Mouse (Mus musculus) spleen, adult 18-20 months (tissue): ENCODE data around the gene Gp9.
"Not testable (repeated sequence)": the region's sequence is repeated elsewhere in the genome, so short reads cannot be mapped to it uniquely, and the experiment has no call there.

ENCODE experiments used
- DNase-seq, 2 experiments: peaks; one replicate each; pipeline ENCODE4 v3.0.0; 2022; ENCODE audit warnings: mixed read lengths in 2 of 2

Gp9 gene

GRCm38 (mm10) chr6:87750184-87750910 lies 27.5 kb upstream of the Gp9 start:
- no peak for DNase-seq

GRCm38 (mm10) chr6:87751574-87751973 lies 26.3 kb upstream of the Gp9 start:
- DNase-seq = no peak

DNA sequence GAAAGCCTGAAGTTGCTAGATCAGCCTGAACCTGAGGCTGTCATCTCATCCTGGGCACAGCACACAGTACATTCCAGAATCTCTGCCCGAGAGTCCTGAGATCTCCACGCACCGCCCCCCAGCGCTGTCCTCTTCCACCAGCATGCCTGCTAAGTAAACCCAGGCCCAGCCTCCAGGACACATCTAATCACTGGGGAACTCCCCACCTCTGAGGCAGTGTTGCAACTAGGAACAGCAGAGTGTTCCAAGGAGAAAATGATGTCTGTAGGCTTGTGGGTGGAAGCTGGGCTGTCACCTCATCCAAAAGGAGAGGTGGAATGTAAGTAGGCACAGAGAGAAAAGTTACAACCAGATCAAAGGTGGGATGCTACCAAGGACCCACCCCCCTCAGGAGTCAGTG lies 22.7 kb upstream of the Gp9 start:
- no peak for DNase-seq

DNA sequence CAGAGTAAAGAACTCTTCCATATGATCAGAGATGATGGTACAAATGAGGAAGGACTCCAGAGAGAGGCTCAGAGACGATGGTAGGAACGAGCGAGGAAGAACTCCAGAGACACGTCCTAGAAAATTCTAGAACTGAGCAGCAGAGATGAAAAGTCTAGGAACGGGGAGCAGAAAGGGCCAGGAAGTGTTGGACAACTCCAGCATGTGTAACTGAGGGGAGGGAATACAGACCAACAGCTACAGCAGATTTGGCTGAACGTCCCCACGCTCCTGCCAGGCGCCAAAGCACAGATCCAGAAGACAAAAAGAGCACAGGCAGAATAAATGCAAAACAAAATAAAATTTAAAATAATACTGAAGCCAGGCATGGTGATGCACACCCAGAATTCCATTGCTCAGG lies 21.0 kb upstream of the Gp9 start:
- no peak for DNase-seq

- DNase-seq = no peak
Measured at GRCm38 (mm10) chr6:87759404-87759803, 18.5 kb upstream of the Gp9 start.

DNA sequence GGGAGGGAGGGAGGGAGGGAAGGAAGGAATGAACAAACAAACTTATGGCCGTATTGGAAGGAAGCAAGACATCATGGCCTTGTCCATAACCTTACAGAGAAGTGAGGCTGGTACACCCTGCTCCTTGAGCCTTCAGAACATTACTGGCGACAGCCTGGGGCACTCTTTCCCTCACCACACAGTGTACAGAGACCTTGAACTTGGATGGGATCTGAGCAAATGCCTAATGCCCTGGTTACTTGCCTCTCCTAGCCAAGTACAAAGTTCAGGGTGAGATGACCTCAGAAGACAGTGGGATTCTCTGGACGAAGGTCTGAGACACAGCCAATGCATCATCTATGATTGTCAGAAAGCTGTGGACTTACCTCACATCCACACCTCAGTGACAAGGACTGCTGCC lies 18.0 kb upstream of the Gp9 start:
- DNase-seq = no peak

DNA sequence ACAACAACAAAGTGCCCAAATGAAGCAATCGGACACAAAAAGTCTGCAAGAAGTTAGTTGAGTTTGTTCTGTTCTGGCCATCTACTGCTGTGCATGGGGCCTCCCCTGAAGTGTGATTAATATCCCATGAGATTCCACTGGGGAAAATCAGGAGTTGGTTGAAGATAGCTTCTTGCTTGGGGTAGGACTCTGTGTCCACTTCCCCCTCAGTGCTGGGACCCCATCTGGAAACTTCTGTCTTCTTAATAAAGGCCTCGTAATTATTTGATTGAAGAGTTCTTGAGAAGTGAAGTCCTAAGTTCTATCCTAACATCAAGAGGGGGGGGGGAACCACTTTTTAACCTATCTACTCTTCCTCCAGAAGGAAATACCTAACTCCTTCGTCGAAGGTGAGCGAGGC lies 15.7 kb upstream of the Gp9 start:
- no peak for DNase-seq

DNA sequence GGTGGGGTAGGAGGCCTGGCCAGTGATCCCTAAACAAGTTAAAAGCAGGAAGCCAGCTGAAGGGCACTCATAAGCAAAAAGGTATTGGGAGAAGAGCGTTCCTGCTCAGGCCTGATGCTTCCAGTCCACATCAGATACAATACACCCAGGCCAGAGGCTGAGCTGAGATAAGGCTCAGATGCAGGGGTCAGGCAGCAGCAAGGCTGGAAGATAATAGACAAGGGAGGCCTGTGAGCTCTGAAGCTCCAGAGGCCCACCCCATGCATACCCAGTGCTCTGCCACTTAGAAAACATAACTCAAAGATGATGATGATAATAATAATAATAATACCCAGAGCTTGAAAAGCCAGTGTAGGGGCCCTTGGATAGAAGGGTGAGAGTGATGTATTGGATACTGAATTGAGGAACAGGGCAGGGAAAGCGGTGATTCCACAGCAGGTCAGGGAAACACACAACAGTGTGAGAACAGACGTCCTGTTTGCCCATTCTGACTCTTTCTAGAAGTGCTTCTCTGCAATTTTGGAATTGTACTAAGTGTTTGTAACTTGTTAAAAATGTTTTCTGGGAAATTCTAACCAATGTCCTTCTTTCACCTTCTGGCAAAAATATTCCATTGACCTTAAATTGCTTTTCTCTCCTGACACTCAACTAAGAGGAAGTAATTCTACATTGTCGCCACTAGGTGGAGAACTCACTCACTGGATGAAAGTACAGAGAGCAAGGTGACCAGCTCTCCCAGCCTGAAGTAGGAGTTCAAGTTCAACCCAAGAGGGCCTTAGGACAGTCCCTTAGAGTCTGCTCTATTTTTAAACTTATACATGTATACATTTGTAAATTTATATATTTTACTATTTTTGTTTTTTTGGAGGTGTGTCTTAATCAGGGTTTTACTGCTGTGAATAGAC lies 14.2 kb upstream of the Gp9 start:
- DNase-seq = no peak

- not testable (repeated sequence) for DNase-seq
Measured at GRCm38 (mm10) chr6:87764296-87764695, 13.6 kb upstream of the Gp9 start.

DNA sequence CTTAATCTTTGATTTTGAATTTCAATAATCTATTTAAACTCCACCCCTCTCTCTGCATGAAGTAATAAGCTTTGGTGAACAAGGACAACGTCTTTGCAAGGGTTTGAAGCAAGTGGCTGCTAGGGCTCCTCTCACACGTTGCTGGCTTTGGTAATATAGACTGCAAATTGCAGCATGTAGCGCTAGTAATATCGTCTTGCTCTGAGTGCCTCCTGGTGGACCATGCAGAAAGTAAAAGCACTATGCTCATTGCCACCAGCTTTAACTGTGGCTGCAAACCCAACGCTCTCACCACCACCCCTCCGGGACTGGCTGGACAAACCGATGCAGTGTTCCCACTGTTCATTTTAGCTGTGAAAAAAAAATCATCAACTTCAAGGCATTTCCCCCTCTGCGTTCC lies 7.2 kb upstream of the Gp9 start:
- DNase-seq = no peak

GRCm38 (mm10) chr6:87774466-87774865 lies 3.4 kb upstream of the Gp9 start:
- DNase-seq = no peak

DNA sequence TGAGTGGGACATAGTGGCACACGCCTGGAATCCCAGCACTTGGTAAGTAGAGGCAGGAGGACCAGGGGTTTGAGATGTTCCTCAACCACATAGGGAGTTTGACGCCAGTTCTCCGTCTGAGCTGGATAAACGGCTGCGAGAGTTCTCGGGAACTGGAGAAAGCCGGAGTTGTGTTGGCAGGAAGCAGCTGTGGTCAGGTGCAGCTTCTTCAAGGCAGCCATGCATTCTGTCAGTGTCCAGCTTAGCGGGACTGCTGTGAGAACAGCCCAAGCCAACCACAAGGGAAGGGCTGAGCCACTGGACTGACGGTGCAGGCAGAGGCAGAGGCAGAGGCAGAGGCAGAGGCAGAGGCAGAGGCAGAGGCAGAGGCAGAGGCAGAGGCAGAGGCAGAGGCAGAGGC lies 3.0 kb upstream of the Gp9 start:
- no peak for DNase-seq

- DNase-seq = no peak
Measured at GRCm38 (mm10) chr6:87775588-87776245, 2.2 kb upstream of the Gp9 start.

DNA sequence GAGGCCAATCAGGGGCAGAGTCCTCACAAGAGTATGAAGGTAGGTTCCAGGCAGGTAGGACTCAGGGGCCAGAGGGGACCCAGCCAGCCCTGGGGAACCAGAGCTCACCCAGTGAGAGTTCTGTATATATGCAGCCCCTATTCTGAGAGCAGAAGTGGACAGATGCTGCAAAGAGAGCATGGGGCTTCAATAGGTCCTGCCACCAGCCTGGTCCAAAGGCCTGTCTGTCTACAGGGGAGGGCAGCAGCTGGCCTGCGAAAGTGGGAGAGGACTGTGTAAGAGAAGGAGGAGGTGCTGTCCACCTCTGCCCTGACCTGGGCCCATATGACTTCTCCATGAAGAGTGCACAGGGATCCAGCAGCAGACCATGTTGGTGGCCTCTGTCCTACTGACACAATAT lies 1.2 kb upstream of the Gp9 start:
- DNase-seq = no peak

GRCm38 (mm10) chr6:87778294-87779173 lies 662 bp downstream of the Gp9 start:
- DNase-seq = no peak

- DNase-seq = no peak
Measured at GRCm38 (mm10) chr6:87779174-87780165, 1.6 kb downstream of the Gp9 start.

- no peak for DNase-seq
Measured at GRCm38 (mm10) chr6:87780546-87781301, 2.9 kb downstream of the Gp9 start.

- no peak for DNase-seq
Measured at GRCm38 (mm10) chr6:87784033-87784432, 6.2 kb downstream of the Gp9 start.

- no peak for DNase-seq
Measured at GRCm38 (mm10) chr6:87786621-87787020, 8.7 kb downstream of the Gp9 start.

DNA sequence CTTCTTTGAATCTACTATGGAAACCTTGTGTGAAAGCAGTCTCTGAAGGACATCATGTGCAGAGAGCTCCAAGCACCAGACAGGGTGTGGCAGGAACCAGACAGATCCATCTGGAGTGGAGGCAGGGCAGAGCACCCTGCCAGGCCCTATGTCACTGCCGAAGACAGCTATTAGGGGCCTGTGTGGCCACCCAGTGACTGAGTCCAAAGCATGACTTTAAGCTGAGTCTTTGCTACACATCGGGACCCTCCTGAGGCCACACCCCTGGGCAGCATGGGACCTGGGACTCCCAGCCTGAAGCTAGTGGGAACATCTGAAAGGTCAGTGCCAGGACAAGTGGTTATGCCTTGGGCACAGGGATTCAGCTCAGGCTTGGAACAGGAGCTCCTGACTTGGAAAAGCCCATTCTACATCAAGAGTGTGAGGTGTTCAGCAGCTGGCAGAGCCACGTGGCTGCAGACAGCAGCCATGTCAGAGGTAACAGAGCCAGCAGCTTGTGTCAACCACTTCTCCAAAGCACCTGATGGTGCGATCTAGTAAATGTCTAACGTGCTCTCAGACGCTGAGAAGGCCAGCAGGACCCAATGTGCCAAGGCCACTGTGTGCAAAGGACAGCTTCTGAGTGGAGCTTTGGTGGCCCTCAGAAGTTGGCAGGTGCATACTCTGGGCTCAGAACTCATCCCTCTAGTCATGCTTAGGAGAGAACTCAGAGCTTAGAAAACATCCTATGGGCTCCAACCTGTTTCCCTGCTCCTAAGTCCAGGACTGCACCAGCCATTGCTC lies 9.4 kb downstream of the Gp9 start:
- no peak for DNase-seq
